Mouse (Mus musculus) mature B cell (primary cell): ENCODE results near the gene B4galnt2.
"Not testable (repeated sequence)": the region's sequence is repeated elsewhere in the genome, so short reads cannot be mapped to it uniquely, and the experiment has no call there.

ENCODE experiments used
- in situ Hi-C: fragments of 300-500 bp; cut with MboI; formaldehyde crosslinking; loops from 2 replicates; pipeline ENCODE4 v1.14.3; 2019

The B4galnt2 gene

DNA sequence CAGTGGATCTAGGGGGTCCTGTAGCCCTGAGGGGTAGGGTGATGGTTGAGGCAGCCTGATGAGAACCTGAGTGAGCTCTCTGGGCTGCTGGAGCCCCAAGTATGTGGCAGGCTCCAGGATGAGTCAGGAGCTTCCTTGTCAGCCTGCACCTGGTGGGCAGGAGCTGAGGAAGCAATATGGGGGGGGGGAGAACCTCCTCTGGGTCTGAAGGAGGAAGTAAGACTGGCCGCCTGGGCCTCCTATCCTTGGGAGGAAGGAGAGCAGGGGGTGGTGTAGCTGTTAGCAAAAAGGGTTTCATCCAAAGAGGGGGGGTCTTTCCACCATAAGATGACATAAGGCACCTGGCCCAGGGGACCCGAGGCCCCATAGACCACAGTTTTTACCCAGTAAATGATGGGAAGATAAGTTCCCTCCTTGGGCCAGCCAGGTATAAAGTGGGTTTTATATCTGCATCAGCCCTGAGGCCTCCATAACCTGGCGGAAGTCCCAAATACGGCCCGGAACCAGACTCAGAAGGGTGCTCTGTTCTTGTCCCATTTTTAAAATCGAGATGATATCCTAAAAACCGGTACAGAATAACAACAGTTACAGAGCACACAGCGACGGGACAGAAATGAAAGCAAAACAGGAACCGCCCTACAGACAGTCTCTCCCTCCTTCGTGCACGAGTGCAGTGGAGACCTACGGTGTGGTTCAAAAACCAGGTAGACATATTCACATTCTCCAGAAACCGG is 18.1 kb downstream of the B4galnt2 start:
- in situ Hi-C loops = no loop called here

DNA sequence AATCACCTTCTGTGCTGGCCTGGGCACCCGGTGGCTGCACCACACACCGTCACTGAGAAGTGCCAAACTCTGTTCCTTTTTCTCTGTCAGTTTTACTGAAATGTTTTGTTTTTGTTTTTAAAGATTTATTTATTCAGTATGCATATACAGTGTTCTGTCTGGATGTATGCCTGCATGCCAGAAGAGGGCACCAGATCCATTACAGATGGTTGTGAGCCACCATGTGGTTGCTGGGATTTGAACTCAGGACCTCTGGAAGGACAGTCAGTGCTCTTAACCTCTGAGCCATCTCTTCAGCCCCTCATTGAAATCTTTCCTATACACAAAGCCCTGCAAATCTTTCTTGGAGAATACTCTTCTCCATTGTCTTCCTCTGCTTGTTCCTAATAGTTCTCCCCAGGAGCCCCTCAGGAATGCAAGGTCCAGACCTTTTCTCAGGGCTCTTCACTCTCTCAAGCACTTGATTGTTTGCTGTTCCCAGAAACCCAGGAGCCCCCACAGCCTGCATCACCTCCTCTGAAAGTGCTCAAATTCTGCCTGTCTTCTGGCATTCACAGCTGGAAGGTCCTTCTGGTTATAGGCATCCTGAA is 24.1 kb downstream of the B4galnt2 start:
- in situ Hi-C loops = no loop called here

DNA sequence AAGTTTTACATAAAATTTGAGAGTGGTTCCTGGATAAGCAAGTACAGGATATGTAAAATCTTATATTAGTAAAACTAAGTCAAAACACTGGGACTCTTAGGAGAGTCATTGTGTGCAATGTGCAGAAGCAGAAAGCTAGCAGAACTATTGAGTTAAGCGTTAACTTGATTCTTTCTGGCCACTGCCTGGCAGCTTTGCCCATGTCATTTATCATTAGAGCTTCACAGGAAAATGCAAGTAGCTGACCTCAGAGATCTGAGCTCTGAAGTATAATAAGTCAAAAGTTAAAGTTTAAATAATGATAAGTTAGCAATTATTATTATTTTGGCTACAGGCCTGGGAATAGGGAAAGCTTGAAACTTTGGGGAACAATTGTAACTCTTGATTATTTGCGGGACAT is 34.8 kb downstream of the B4galnt2 start:
- in situ Hi-C loops = not testable (repeated sequence)

GRCm38 (mm10) chr11:95876296-95876695 is 38.4 kb downstream of the B4galnt2 start:
- in situ Hi-C loops = no loop called here

DNA sequence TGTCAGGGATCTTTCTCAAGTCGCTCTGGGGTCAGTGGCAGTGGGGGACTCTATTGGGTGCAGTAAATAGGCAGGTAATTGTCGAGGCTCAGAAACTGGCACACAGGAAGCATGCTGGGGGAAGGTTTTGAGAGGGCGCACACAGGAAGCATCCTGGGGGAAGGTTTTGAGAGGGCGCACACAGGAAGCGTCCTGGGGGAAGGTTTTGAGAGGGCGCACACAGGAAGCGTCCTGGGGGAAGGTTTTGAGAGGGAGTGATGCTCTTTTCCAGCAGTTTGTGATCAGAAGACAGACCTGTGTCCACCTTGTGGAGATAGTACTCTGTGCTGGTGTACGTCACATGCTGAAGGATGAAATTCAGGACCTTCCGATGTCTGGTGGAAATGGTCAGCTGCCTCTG is 38.9 kb downstream of the B4galnt2 start:
- in situ Hi-C loops = no loop called here

DNA sequence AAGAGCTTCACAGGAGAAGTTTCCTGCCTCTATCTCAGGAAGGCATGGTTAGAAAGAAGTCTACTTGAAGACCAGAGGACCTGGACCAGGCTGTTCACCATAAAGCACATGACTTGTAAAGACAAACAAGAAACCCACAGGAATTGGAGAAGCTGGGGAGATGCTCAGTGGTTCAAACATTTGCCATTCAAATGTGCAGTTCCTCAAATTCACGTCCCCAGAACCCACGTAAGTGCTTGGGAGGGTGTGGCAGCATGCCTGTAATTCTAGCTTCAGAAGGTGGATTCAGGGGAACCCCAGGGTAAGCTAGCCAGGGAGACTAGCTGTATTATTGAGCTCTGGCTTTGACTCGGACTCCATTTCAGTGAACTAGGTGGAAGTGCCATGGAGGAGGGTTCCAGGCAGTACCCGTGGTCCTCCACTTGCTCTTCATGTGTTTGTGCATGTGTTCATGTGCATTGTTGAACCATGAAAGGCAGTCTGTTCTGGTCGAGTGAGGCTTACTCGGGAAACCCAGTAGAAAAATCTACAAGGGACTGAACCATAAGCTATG is 44.7 kb downstream of the B4galnt2 start:
- in situ Hi-C loops = no loop called here

DNA sequence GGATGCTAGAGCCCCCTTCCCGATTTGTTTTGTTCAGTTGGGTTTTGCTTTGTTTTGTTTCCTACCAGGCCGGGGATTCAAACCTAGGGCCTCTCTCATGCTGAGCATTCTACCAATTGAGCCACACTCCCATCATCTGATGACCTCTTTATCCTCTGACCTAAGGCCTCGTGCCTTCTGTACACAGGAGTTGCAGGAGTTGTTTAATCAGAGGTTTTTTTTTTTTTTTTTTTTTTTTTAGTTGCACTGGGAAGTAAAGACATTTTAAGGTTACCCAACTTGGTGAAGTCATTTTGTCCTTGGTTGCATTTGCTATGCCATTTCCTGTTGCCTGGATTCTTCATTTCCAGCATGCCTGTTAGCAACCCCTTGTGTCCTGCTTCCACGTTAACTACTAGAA is 45.2 kb downstream of the B4galnt2 start:
- in situ Hi-C loops = no loop called here

- in situ Hi-C loops = no loop called here
Measured at GRCm38 (mm10) chr11:95861397-95861796, 53.3 kb downstream of the B4galnt2 start.

GRCm38 (mm10) chr11:95860071-95860490 is 54.6 kb downstream of the B4galnt2 start:
- in situ Hi-C loops = no loop called here

DNA sequence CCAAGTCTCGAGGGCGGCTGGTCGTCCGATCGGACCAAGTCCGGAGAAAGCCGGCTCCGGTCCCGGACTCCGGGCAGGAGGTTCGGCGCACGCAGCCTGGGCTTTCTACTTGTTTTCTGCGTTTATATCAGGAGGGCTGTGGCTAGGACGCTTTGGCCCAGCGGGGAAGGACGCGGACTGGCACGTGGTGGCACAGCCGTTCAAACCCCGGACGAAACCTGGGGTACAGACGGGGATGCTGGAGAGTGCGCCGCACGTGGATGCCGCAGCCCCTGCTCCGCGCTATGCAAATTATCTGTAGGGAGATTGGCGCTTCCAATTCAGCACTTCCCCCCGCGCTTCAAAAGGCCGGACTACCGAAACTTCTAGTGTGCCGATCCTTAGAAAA is 55.2 kb downstream of the B4galnt2 start:
- in situ Hi-C loops = loop anchor here (5.0 kb wide), 1 partner anchor 37 kb away; the partner anchor contains the start of gene Phospho1

- in situ Hi-C loops = loop anchor here (5.0 kb wide), 1 partner anchor 36 kb away; the partner anchor contains the start of gene Phospho1
Measured at GRCm38 (mm10) chr11:95858528-95859467, 55.9 kb downstream of the B4galnt2 start.

DNA sequence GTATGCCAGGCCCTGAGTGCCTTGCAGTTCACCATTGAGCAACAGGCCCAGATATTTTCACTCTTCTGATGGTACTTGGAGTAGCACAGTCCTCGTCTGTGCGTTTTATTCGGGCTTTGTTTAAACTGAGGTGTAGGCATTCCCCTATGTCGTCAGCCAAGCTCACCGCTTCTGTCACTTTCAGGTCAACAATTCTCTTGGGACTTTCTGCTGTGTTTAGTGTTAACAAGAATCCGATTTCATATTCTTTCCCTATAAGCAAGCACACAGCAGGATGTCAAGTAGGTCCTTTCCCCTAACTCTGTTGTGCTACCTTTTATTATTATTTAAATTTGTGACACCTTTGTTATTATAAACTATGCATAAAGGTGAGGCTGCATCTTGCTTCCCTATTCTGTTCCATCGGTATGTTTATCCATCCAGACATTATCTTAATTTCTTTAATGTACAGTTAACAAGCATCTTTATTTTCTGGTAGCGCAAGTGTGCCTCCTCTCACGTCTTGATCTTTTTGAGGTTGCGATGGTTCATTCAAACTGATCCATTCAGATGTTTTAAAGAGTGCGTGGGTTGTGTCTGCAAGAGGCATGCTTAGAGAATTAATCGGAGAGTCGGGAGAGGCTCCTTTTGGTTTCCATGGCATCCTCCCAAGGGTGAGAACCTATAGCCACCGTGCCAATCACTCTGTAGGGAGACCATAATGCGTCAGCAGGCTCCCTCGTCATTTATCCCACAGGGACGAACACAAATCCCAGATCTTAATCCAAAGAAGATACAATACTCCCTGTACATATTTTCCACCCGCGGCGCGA is 56.8 kb downstream of the B4galnt2 start:
- in situ Hi-C loops = loop anchor here (5.0 kb wide), 1 partner anchor 36 kb away; the partner anchor contains the start of gene Phospho1

- in situ Hi-C loops = loop anchor here (5.0 kb wide), 1 partner anchor 35 kb away; the partner anchor contains the start of gene Phospho1
Measured at GRCm38 (mm10) chr11:95857306-95857705, 57.4 kb downstream of the B4galnt2 start.

DNA sequence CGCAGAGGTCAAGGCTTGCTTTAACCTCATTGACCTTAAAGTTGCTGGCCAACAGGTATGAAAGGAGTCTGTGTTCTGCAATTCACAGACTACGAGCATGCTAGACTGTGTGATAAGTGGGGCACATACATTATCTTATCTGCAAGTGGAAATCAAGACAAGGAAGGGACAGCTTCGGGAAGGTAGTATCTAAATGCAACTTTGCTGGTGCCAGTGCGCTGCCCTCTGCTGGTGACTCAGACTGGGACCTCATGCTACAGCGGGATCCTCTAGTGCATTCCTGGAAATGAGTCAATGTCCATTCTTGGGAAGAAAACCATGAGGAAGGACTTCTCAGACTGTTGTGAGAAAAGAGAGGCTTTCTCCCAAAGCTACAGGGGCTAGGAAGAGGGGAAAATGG is 61.0 kb downstream of the B4galnt2 start:
- in situ Hi-C loops = no loop called here

GRCm38 (mm10) chr11:95850898-95851297 is 63.8 kb downstream of the B4galnt2 start:
- in situ Hi-C loops = no loop called here

DNA sequence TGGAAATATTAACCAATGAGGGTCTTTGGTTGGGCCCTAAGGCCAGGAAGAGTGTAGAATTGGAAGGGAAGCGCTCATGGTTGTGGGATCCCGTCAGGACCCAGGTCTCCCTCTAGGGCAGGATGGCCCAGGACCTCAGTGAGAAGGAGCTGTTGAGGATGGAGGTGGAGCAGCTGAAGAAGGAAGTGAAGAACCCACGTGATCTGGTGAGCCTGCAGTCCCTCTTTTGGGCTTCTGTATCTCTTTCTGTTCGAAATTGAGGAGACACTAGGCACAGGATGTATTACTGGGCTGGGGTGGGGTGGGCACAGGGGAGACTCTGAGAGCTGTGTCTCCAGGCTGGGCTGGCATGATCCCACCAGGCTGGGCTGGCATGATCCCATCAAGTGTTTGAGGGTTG is 69.8 kb downstream of the B4galnt2 start:
- in situ Hi-C loops = no loop called here

GRCm38 (mm10) chr11:95843421-95843950 is 71.2 kb downstream of the B4galnt2 start:
- in situ Hi-C loops = no loop called here

DNA sequence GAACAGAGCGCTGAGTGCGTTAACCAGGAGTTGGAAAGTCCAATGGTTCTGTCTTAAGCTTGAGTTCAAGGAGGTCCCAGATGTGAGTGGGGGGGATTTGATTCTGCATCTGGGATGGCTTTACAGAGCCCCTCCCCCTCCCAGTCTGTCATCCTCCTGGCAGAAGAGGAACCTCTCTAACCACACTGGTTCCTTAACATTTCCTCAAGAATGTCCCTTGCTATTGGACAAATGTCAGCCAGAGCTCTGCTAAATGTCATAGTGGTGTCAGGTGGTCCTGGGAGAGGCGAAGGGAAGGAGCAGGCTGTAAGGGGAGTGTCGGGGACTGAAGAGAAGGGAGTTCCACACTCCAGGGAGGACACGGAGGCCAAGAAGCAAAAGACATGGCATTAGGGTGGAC is 71.7 kb downstream of the B4galnt2 start:
- in situ Hi-C loops = no loop called here

- in situ Hi-C loops = no loop called here
Measured at GRCm38 (mm10) chr11:95842074-95842681, 72.5 kb downstream of the B4galnt2 start, which contains the start of gene Abi3. Abi3 (minus strand) TSS chr11:95842476.

DNA sequence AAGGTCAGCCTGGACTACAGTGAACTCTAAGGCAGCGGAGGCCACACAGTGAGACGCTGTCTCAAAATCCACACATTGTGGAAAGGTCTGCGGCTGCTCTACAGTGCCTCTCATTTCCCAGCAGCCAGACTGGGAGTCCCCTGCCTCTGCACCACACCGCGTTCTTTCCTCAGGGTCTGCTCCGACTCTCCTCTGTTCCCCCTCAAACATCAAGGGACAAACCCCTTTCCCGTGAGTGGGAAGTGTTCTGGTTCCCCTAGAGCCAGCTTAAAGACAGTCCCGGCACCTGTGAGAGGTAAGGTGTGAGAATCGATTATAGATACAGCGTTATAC is 73.2 kb downstream of the B4galnt2 start:
- in situ Hi-C loops = no loop called here
